Mouse (Mus musculus): ENCODE measurements around the gene Kansl1.

The Kansl1 gene

GRCm38 (mm10) chr11:104363823-104364600 lies 104.6 kb downstream of the Kansl1 start:
- DNase-seq (ENCODE audit: low read depth), result no peak

GRCm38 (mm10) chr11:104362704-104363103 lies 106.0 kb downstream of the Kansl1 start:
- DNase-seq (ENCODE audit: low read depth), result no peak

- peak; percentile 97 for DNase-seq (ENCODE audit: low read depth)
Observed at GRCm38 (mm10) chr11:104361790-104362189, 106.9 kb downstream of the Kansl1 start.

GRCm38 (mm10) chr11:104346931-104347330 lies 121.7 kb downstream of the Kansl1 start:
- DNase-seq (ENCODE audit: low read depth), result peak; percentile 38

GRCm38 (mm10) chr11:104334946-104335345 lies 133.7 kb downstream of the Kansl1 start:
- no peak for DNase-seq (ENCODE audit: low read depth)

GRCm38 (mm10) chr11:104334115-104334514 lies 134.5 kb downstream of the Kansl1 start:
- DNase-seq (ENCODE audit: low read depth), result no peak

GRCm38 (mm10) chr11:104332105-104332504 lies 136.6 kb downstream of the Kansl1 start:
- no peak for DNase-seq (ENCODE audit: low read depth)

- no peak for DNase-seq (ENCODE audit: low read depth)
Observed at GRCm38 (mm10) chr11:104331208-104331607, 137.5 kb downstream of the Kansl1 start.

GRCm38 (mm10) chr11:104330151-104330550 lies 138.5 kb downstream of the Kansl1 start:
- no peak for DNase-seq (ENCODE audit: low read depth)

GRCm38 (mm10) chr11:104329185-104329926 lies 139.3 kb downstream of the Kansl1 start:
- DNase-seq (ENCODE audit: low read depth), result no peak

- no peak for DNase-seq (ENCODE audit: low read depth)
Observed at GRCm38 (mm10) chr11:104327946-104328345, 140.7 kb downstream of the Kansl1 start.

GRCm38 (mm10) chr11:104327462-104327861 lies 141.2 kb downstream of the Kansl1 start:
- no peak for DNase-seq (ENCODE audit: low read depth)

GRCm38 (mm10) chr11:104322142-104322541 lies 146.5 kb downstream of the Kansl1 start:
- no peak for DNase-seq (ENCODE audit: low read depth)

- DNase-seq (ENCODE audit: low read depth), result peak; percentile 39
Observed at GRCm38 (mm10) chr11:104320511-104320910, 148.2 kb downstream of the Kansl1 start.

GRCm38 (mm10) chr11:104318940-104319781 lies 149.5 kb downstream of the Kansl1 start:
- DNase-seq (ENCODE audit: low read depth), result peak; percentile 62

- DNase-seq (ENCODE audit: low read depth), result no peak
Observed at GRCm38 (mm10) chr11:104317631-104318030, 151.0 kb downstream of the Kansl1 start.

- DNase-seq (ENCODE audit: low read depth), result peak; percentile 91
Observed at GRCm38 (mm10) chr11:104316685-104317400, 151.8 kb downstream of the Kansl1 start.

GRCm38 (mm10) chr11:104315703-104316102 lies 153.0 kb downstream of the Kansl1 start:
- DNase-seq (ENCODE audit: low read depth), result peak; percentile 88

- no peak for DNase-seq (ENCODE audit: low read depth)
Observed at GRCm38 (mm10) chr11:104311643-104312042, 157.0 kb downstream of the Kansl1 start.

- DNase-seq (ENCODE audit: low read depth), result no peak
Observed at GRCm38 (mm10) chr11:104310226-104310887, 158.3 kb downstream of the Kansl1 start.
